Mouse (Mus musculus): ENCODE data around the gene Ube2g2. TPM values are rescaled to one million over a fixed set of nuclear protein-coding genes. Genes with fewer than 3 reads are reported as not detected.
"Not testable (repeated sequence)": the region's sequence is repeated elsewhere in the genome, so short reads cannot be mapped to it uniquely, and the experiment has no call there.

Ube2g2 gene
- total RNA-seq, 2 experiments from 2014 or later = 46.2 to 46.4 TPM

GRCm38 (mm10) chr10:77685895-77686664, 64.0 kb downstream of the Ube2g2 start, which contains the start of gene Tspear:
Gene Tspear, plus strand, starts transcription at chr10:77686569.
- DNase-seq (ENCODE audit: low spot score in 2 of 2) = no peak
- intact Hi-C loops (cut with DNase I) = no loop called here

GRCm38 (mm10) chr10:77687021-77687420, 64.9 kb downstream of the Ube2g2 start:
- DNase-seq (ENCODE audit: low spot score in 2 of 2) = no peak
- intact Hi-C loops (cut with DNase I) = no loop called here

GRCm38 (mm10) chr10:77690356-77690807, 68.3 kb downstream of the Ube2g2 start, which contains the start of gene Gm19402:
Gene Gm19402, minus strand, starts transcription at chr10:77690757.
- DNase-seq (ENCODE audit: low spot score in 2 of 2); intact Hi-C loops (cut with DNase I): not testable (repeated sequence)

Small RNA genes within 50 kb of the gene (microRNA-seq; reads per million reads assigned to microRNA genes)
- gene Mir1930 = 5.6 reads per million, percentile 19 among the genes with 10 or more reads in this experiment

Other genes with a start within 250 kb of the Ube2g2 start
- gene Adarb1, start 204.0 kb upstream of the Ube2g2 start, total RNA-seq (2021) = 100 to 1,000 TPM; 135 to 147 TPM
- gene Fam207a, start 106.5 kb upstream of the Ube2g2 start, total RNA-seq (2021) = 10 to 100 TPM; 33.7 to 33.8 TPM
- gene Itgb2, start 92.0 kb upstream of the Ube2g2 start, total RNA-seq (2021) = 1 to 10 TPM; 2.9 to 3.4 TPM
- gene Pttg1ip, start 40.6 kb upstream of the Ube2g2 start, total RNA-seq (2021) = 10 to 100 TPM; 71.2 to 88.3 TPM
- 100 to 1,000 TPM; 140 to 168 TPM for gene Sumo3, start 16.2 kb upstream of the Ube2g2 start, total RNA-seq (2021)
- gene Gm49325, start 16.1 kb upstream of the Ube2g2 start, total RNA-seq (2021) = 10 to 100 TPM in 1 of 2 experiments, 1 to 10 TPM in 1; 9.8 to 18.2 TPM
- gene Tspear, start 64.3 kb downstream of the Ube2g2 start, total RNA-seq (2021) = under 1 TPM in 1 of 2 experiments, not detected in 1; 0.25 TPM
- not detected for gene Gm19402, start 68.5 kb downstream of the Ube2g2 start, total RNA-seq (2021)
- gene Gm9508, start 75.0 kb downstream of the Ube2g2 start, total RNA-seq (2021) = not detected
- gene Gm10272, start 84.4 kb downstream of the Ube2g2 start, total RNA-seq (2021) = not detected
- gene Gm10024, start 89.2 kb downstream of the Ube2g2 start, total RNA-seq (2021) = not detected
- gene Gm10142, start 93.5 kb downstream of the Ube2g2 start, total RNA-seq (2021) = not detected
- not detected for gene Krtap12-1, start 98.3 kb downstream of the Ube2g2 start, total RNA-seq (2021)
- not detected for gene Gm10100, start 104.2 kb downstream of the Ube2g2 start, total RNA-seq (2021)
- not detected for gene Gm18596, start 120.4 kb downstream of the Ube2g2 start, total RNA-seq (2021)
- not detected for gene Gm9736, start 129.1 kb downstream of the Ube2g2 start, total RNA-seq (2021)
- gene Gm3233, start 137.4 kb downstream of the Ube2g2 start, total RNA-seq (2021) = not detected
- not detected for gene Gm3238, start 149.1 kb downstream of the Ube2g2 start, total RNA-seq (2021)
- not detected for gene Gm7138, start 154.7 kb downstream of the Ube2g2 start, total RNA-seq (2021)
- gene Gm3250, start 160.3 kb downstream of the Ube2g2 start, total RNA-seq (2021) = not detected
- not detected for gene Gm7137, start 165.9 kb downstream of the Ube2g2 start, total RNA-seq (2021)
- gene Gm9639, start 172.8 kb downstream of the Ube2g2 start, total RNA-seq (2021) = not detected
- not detected for gene Gm19668, start 176.9 kb downstream of the Ube2g2 start, total RNA-seq (2021)
- not detected for gene Gm9507, start 189.6 kb downstream of the Ube2g2 start, total RNA-seq (2021)
- gene Gm2696, start 192.4 kb downstream of the Ube2g2 start, total RNA-seq (2021) = not detected
- not detected for gene Krtap10-4, start 204.8 kb downstream of the Ube2g2 start, total RNA-seq (2021)
- not detected for gene Krtap10-10, start 213.7 kb downstream of the Ube2g2 start, total RNA-seq (2021)
- gene Gm36176, start 224.5 kb downstream of the Ube2g2 start, total RNA-seq (2021) = not detected
- not detected for gene Gm10318, start 230.6 kb downstream of the Ube2g2 start, total RNA-seq (2021)
- gene Gm3285, start 239.7 kb downstream of the Ube2g2 start, total RNA-seq (2021) = not detected

All from left cerebral cortex, postnatal 36 days (tissue).